Mouse (Mus musculus): ENCODE results near the gene Tecta.

Gene Tecta

GRCm38 (mm10) chr9:42399829-42400228 lies at the start of gene Tecta:
Tecta (minus strand) TSS chr9:42399929.
- DNase-seq = no peak

- DNase-seq = no peak
Measured at GRCm38 (mm10) chr9:42449043-42449442, 49.3 kb upstream of the Tecta start.

- no peak for DNase-seq
Measured at GRCm38 (mm10) chr9:42442100-42442499, 42.4 kb upstream of the Tecta start.

GRCm38 (mm10) chr9:42441234-42441633 lies 41.5 kb upstream of the Tecta start:
- no peak for DNase-seq

- DNase-seq = no peak
Measured at GRCm38 (mm10) chr9:42439446-42439845, 39.7 kb upstream of the Tecta start.

GRCm38 (mm10) chr9:42432155-42432554 lies 32.4 kb upstream of the Tecta start:
- DNase-seq = no peak

GRCm38 (mm10) chr9:42431606-42432005 lies 31.9 kb upstream of the Tecta start:
- no peak for DNase-seq

GRCm38 (mm10) chr9:42428060-42428924 lies 28.6 kb upstream of the Tecta start:
- DNase-seq = peak; percentile 62

GRCm38 (mm10) chr9:42426661-42427358 lies 27.1 kb upstream of the Tecta start:
- DNase-seq = no peak

GRCm38 (mm10) chr9:42423649-42424048 lies 23.9 kb upstream of the Tecta start:
- no peak for DNase-seq

GRCm38 (mm10) chr9:42419687-42420086 lies 20.0 kb upstream of the Tecta start:
- DNase-seq = no peak

GRCm38 (mm10) chr9:42418786-42419185 lies 19.1 kb upstream of the Tecta start:
- DNase-seq = peak; percentile 36

- DNase-seq = no peak
Measured at GRCm38 (mm10) chr9:42417352-42417952, 17.7 kb upstream of the Tecta start.

- DNase-seq = no peak
Measured at GRCm38 (mm10) chr9:42415184-42415583, 15.5 kb upstream of the Tecta start.

GRCm38 (mm10) chr9:42413345-42413744 lies 13.6 kb upstream of the Tecta start:
- no peak for DNase-seq

GRCm38 (mm10) chr9:42411296-42411695 lies 11.6 kb upstream of the Tecta start:
- no peak for DNase-seq

- no peak for DNase-seq
Measured at GRCm38 (mm10) chr9:42405736-42406135, 6.0 kb upstream of the Tecta start.

- no peak for DNase-seq
Measured at GRCm38 (mm10) chr9:42401486-42401885, 1.8 kb upstream of the Tecta start.

- no peak for DNase-seq
Measured at GRCm38 (mm10) chr9:42396141-42396540, 3.6 kb downstream of the Tecta start.

- DNase-seq = no peak
Measured at GRCm38 (mm10) chr9:42394903-42395302, 4.8 kb downstream of the Tecta start.

GRCm38 (mm10) chr9:42394321-42394720 lies 5.4 kb downstream of the Tecta start:
- no peak for DNase-seq

GRCm38 (mm10) chr9:42392927-42393326 lies 6.8 kb downstream of the Tecta start:
- no peak for DNase-seq

GRCm38 (mm10) chr9:42388490-42388889 lies 11.2 kb downstream of the Tecta start:
- no peak for DNase-seq

- no peak for DNase-seq
Measured at GRCm38 (mm10) chr9:42387038-42387437, 12.7 kb downstream of the Tecta start.
